In genomic region chr6:51523807-51524320, GRCm38 (mm10) we compare ENCODE assay signal across 8 mouse cellular contexts. TPM values are rescaled to one million over a fixed set of nuclear protein-coding genes. Genes with fewer than 3 reads are reported as not detected.
DNase-seq lines count a peak whose midpoint lies in the region; ATAC-seq lines count a peak whose summit lies in the region.

Gene Snx10, plus strand, starts transcription at chr6:51523901.

- H3K4me2 ChIP-seq in limb, embryonic 13.5 days (replicated peaks), result peak within 1 kb of the TSS; percentile 83
- H3K4me2 ChIP-seq in midbrain, embryonic 15.5 days, result peak within 1 kb of the TSS; percentile 72
- H3K4me2 ChIP-seq in stomach, embryonic 16.5 days (ENCODE audit: low read depth, low read length), result peak within 1 kb of the TSS; percentile 73

- H3K4me1 ChIP-seq in limb, embryonic 13.5 days, result peaks cover 6% of the 10 kb centered on the region
- peaks cover 21% of the 10 kb centered on the region for H3K4me1 ChIP-seq in midbrain, embryonic 15.5 days
- H3K4me1 ChIP-seq in stomach, embryonic 16.5 days (ENCODE audit: control insufficient read depth, insufficient read depth, low read length), result peaks cover 8% of the 10 kb centered on the region

- WGBS in limb, embryonic 13.5 days, result under 1% methylated on average over 47 of the region's 47 CpGs
- under 1% methylated on average over 47 of the region's 47 CpGs for WGBS in midbrain, embryonic 15.5 days
- 0% methylated on average over 47 of the region's 47 CpGs for WGBS in stomach, embryonic 16.5 days

- no peaks in the 10 kb centered on the region for H3K27me3 ChIP-seq in limb, embryonic 13.5 days
- no peaks in the 10 kb centered on the region for H3K27me3 ChIP-seq in midbrain, embryonic 15.5 days (replicated peaks)
- H3K27me3 ChIP-seq in stomach, embryonic 16.5 days (ENCODE audit: control insufficient read depth, insufficient read depth, low read length), result no peaks in the 10 kb centered on the region

- DNase-seq in lung, adult 18-20 months, result peak; percentile 42 to 55
- no peak for DNase-seq in lung, postnatal 25 days (ENCODE audit: low spot score)
- peak; percentile 73 for DNase-seq in embryo, embryonic 10.5 days (ENCODE audit: low spot score)
- peak; percentile 71 for DNase-seq in gastrocnemius, postnatal 25 days

- no peaks in the 10 kb centered on the region for H3K9me3 ChIP-seq in limb, embryonic 13.5 days
- H3K9me3 ChIP-seq in midbrain, embryonic 15.5 days, result no peaks in the 10 kb centered on the region
- H3K9me3 ChIP-seq in stomach, embryonic 16.5 days (replicated peaks; ENCODE audit: control insufficient read depth, low read length), result no peaks in the 10 kb centered on the region

- peak within 1 kb of the TSS; percentile 75 for H3K9ac ChIP-seq in limb, embryonic 13.5 days
- peak within 1 kb of the TSS; percentile 68 for H3K9ac ChIP-seq in midbrain, embryonic 15.5 days
- peak within 1 kb of the TSS; percentile 75 for H3K9ac ChIP-seq in stomach, embryonic 16.5 days (ENCODE audit: low read length)

- no peak within 1 kb of the TSS; the same call in 1 of the 2 replicates for H3K27ac ChIP-seq in limb, embryonic 13.5 days
- peak within 1 kb of the TSS; percentile 82 for H3K27ac ChIP-seq in midbrain, embryonic 15.5 days
- H3K27ac ChIP-seq in stomach, embryonic 16.5 days (ENCODE audit: low read length), result peak within 1 kb of the TSS; percentile 29; the same call in 1 of the 2 replicates

- peak within 1 kb of the TSS; percentile 71 for H3K4me3 ChIP-seq in limb, embryonic 13.5 days
- peak within 1 kb of the TSS; percentile 85 for H3K4me3 ChIP-seq in midbrain, embryonic 15.5 days
- peak within 1 kb of the TSS; percentile 59 for H3K4me3 ChIP-seq in stomach, embryonic 16.5 days (replicated peaks; ENCODE audit: low read length)

- ATAC-seq in inflammation-experienced regulatory T-cells, adult 6 months, result peak; percentile 44
- peak; percentile 57 for ATAC-seq in limb, embryonic 13.5 days (ENCODE audit: low FRiP score, low read depth)
- peak; percentile 74 for ATAC-seq in midbrain, embryonic 15.5 days (replicated peaks)
- ATAC-seq in stomach, embryonic 16.5 days (ENCODE audit: insufficient read depth, low FRiP score), result peak; percentile 72; the same call in 1 of the 2 replicates

- H3K36me3 ChIP-seq in limb, embryonic 13.5 days, result no peaks in the 10 kb centered on the region
- H3K36me3 ChIP-seq in midbrain, embryonic 15.5 days (replicated peaks), result no peaks in the 10 kb centered on the region
- no peaks in the 10 kb centered on the region for H3K36me3 ChIP-seq in stomach, embryonic 16.5 days (ENCODE audit: control insufficient read depth, insufficient read depth, low read length)

RNA-seq across cellular contexts. Expression of gene Snx10, which starts in this region (rescaled TPM):
- total RNA-seq in gastrocnemius, postnatal 25 days (2021), result 1 to 10 TPM; 3.8 TPM
- polyA plus RNA-seq in inflammation-experienced regulatory T-cells, adult 6 months (2017; shearing (Covaris generic)), result 10 to 100 TPM; 26.4 to 55.3 (median 36.4) TPM
- polyA plus RNA-seq in limb, embryonic 13.5 days (2015; fragmentation: Nextera tagmentation; extraction: Ambion mirVana), result 13.3 and 15.4 TPM in 2 replicates
- 50.4 and 52.8 TPM in 2 replicates for polyA plus RNA-seq in midbrain, embryonic 15.5 days (2015; fragmentation: Nextera tagmentation; extraction: Ambion mirVana)
- polyA plus RNA-seq in stomach, embryonic 16.5 days (2015; fragmentation: Nextera tagmentation; extraction: Ambion mirVana), result 16.0 and 17.1 TPM in 2 replicates
